Mouse (Mus musculus) limb, embryonic 10.5 days (tissue): Measurements from ENCODE around the gene Rere. TPM values are rescaled to one million over a fixed set of nuclear protein-coding genes. Genes with fewer than 3 reads are reported as not detected.

Experiments
- DNase-seq: peaks from one replicate; pipeline ENCODE4 v3.0.0-alpha.2; 2017; ENCODE audit warnings: low spot score
- H3K27ac ChIP-seq: fragments of 300-500 bp; sonication (generic); 2 replicates; pipeline ENCODE4 v1.5.1; 2016; ENCODE audit warnings: mild to moderate bottlenecking
- H3K27me3 ChIP-seq: fragments of 300-500 bp; sonication (generic); 2 replicates; pipeline ENCODE4 v1.6.1; 2016; ENCODE audit warnings: low read depth, mild to moderate bottlenecking; ENCODE audit not compliant: poor library complexity, severe bottlenecking
- H3K36me3 ChIP-seq: fragments of 300-500 bp; sonication (generic); 2 replicates; pipeline ENCODE4 v1.6.1; 2016; ENCODE audit warnings: mild to moderate bottlenecking, moderate library complexity
- H3K4me1 ChIP-seq: fragments of 300-500 bp; sonication (generic); 2 replicates; pipeline ENCODE4 v1.6.1; 2016
- H3K4me3 ChIP-seq: fragments of 300-500 bp; sonication (generic); 2 replicates; pipeline ENCODE4 v1.5.1; 2016; ENCODE audit warnings: mild to moderate bottlenecking, moderate library complexity
- H3K9me3 ChIP-seq: fragments of 300-500 bp; sonication (generic); replicated peaks from 2 replicates; pipeline ENCODE4 v1.6.1; 2016; ENCODE audit warnings: mild to moderate bottlenecking
- WGBS: fragments of 180-500 bp; shearing (Covaris S2); methylation state at CpG from one replicate; pipeline ENCODE4 v1.1.7; 2016; 5-methylcytosine and 5-hydroxymethylcytosine counted together
- polyA plus RNA-seq: library from polyadenylated mRNA; unstranded; fragments of >200 nt; fragmentation: Nextera tagmentation; extraction: Ambion mirVana; gene quantifications from 2 replicates; pipeline ENCODE4 v1.2.1, GENCODE M21; 2016

Gene Rere
- polyA plus RNA-seq, 1 experiment from 2014 or later: 40.3 TPM

DNA sequence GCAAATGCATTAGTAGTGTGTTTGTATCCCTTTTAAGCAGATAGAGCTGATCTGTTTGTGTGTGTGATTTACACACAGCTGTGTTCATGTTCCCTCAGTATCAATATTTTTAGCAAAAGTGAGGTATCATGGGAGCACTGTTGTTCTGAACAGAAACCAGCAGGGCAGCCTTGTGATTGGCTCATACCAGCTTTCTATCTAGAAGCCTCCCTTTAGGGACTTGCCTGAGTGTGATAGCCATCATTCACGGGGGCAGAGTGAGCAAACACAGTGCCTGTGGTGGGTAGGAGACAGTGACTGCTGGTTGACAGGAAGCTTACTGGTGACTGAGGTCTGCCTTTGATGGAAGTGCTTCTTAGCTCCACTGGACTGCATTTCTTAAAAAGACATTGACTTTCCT is 276.5 kb downstream of the Rere start:
- 78% methylated on average over 1 of the region's 1 CpGs for WGBS
- Histone ChIP-seq H3K27ac (peak overlapping the region; percentile 56; the same call in 1 of the 2 replicates), H3K9me3 (no peaks in the 10 kb centered on the region)

DNA sequence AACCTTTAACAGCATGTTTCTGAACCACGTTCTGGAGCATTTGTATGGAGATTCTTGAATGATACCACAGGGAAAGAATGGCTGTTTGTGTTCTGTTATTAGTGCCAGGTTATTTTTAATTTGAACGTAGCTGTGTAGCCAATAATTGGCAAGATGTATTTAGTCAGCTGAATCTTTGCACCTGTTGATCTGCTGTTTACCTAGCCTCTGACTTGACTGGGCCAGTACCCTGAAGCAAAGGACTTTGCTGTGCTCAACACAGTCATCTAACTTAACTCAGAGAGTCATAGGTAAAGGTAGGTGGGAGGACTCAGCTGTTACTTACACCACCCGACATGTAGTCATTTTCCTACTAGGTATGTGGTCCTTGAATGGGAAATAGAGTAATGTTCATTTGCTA is 278.1 kb downstream of the Rere start:
- WGBS: 86% methylated on average over 3 of the region's 3 CpGs

More for the DNA sequence above, 276.5 kb downstream of the Rere start:
- peaks cover 37% of the 10 kb centered on the region for H3K36me3 ChIP-seq
- no peaks in the 10 kb centered on the region for H3K27me3 ChIP-seq
- H3K4me3 ChIP-seq: no peak overlapping the region
- H3K4me1 ChIP-seq: peaks cover 27% of the 10 kb centered on the region
- DNase-seq: no peak

DNA sequence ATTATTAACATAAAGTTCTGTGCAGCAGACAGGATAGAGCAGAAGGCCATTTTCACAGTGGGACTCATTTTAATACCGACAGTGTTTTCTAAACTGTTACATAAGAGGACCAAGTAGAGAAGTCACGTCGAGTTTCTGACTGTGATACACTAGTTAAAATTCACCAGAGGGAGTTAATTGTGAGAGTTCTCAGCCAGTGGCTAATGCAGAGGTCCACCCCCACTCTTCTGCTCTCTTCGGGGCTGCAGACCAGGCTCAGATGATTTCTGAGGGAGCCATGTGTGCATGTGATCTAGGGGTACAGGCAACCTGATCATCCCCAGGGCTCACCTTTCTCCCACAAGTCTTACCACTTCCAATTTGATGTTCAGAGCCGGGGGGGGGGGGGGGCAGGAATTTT is 281.8 kb downstream of the Rere start:
- 70% methylated on average over 5 of the region's 5 CpGs for WGBS
- H3K27ac ChIP-seq: no peak overlapping the region
- no peaks in the 10 kb centered on the region for H3K9me3 ChIP-seq
- H3K36me3 ChIP-seq: peaks cover 23% of the 10 kb centered on the region
- no peak overlapping the region for H3K4me3 ChIP-seq
- H3K4me1 ChIP-seq: peaks cover 17% of the 10 kb centered on the region
- DNase-seq: no peak
- no peaks in the 10 kb centered on the region for H3K27me3 ChIP-seq

More for the DNA sequence above, 278.1 kb downstream of the Rere start:
- Histone ChIP-seq H3K4me3 (no peak overlapping the region), H3K27ac (no peak overlapping the region), H3K4me1 (peaks cover 33% of the 10 kb centered on the region), H3K27me3 (no peaks in the 10 kb centered on the region), H3K36me3 (peaks cover 27% of the 10 kb centered on the region), H3K9me3 (no peaks in the 10 kb centered on the region)
- no peak for DNase-seq

DNA sequence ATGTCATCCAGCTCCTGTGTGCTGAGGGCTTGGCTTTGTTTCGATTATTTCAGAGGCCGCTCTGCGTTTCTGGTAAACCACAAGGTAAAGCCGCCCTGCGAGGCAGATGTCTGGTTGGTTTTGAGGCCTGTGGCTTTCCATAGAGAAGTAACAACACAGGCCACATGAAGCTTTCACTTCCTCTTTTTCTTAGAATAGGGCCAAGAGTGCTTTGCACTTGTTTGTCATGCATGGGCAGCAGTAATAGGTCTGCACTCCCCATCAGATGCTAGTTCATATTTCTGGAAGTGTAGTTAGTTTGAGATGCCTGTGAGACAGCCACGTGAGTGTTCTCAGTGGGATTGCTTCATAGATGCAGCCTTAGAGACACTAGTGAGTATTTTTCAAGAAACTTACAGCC is 284.7 kb downstream of the Rere start:
- no peak overlapping the region for H3K27ac ChIP-seq
- no peaks in the 10 kb centered on the region for H3K9me3 ChIP-seq
- H3K4me1 ChIP-seq: peaks cover 46% of the 10 kb centered on the region
- DNase-seq: no peak
- no peak overlapping the region for H3K4me3 ChIP-seq
- H3K36me3 ChIP-seq: peaks cover 25% of the 10 kb centered on the region
- 94% methylated on average over 6 of the region's 6 CpGs for WGBS
- no peaks in the 10 kb centered on the region for H3K27me3 ChIP-seq

DNA sequence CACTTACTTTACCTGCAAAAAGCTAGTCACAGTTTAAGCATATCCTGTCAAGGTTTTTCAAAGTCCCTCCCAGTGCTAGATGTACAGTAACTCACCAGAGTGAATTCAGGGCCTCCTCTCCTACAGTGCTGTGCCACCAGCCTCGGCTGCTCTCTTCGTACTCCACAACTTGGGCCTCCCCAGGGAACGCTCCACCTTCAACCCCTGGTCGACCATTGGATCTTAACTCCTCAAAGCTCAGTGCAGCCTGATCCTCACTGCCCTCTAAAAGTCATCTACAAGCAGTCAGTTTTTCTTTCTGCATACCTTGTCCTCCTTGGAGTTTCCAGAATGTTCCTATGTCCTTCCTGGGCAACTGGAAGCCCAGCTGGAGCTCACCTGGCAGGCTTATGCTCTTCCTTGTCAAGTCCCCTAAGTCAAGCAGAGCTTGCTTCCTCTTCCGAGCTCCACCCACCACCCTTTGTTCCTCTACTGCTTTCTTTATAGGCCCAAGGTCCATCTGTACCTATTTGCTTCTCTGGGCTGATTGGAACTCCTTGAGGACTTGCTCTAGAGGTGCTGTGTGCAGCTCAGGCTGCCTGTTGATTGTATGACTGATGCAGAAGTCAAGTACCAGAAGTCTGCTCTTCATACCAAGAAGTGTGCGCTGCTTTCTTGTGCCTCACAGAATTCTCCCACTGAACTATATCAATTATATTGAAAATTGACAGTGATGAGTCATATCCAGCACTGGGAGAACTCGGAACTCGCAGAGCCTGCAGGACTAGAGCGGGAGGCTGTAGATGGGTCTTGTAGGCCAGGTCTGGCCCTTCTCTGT is 287.1 kb downstream of the Rere start:
- H3K9me3 ChIP-seq: no peaks in the 10 kb centered on the region
- peak overlapping the region; percentile 97 for H3K27ac ChIP-seq
- H3K4me3 ChIP-seq: peak overlapping the region; percentile 90
- no peaks in the 10 kb centered on the region for H3K27me3 ChIP-seq
- no peak for DNase-seq
- peaks cover 44% of the 10 kb centered on the region for H3K4me1 ChIP-seq
- 39% methylated on average over 9 of the region's 9 CpGs for WGBS
- peaks cover 35% of the 10 kb centered on the region for H3K36me3 ChIP-seq

DNA sequence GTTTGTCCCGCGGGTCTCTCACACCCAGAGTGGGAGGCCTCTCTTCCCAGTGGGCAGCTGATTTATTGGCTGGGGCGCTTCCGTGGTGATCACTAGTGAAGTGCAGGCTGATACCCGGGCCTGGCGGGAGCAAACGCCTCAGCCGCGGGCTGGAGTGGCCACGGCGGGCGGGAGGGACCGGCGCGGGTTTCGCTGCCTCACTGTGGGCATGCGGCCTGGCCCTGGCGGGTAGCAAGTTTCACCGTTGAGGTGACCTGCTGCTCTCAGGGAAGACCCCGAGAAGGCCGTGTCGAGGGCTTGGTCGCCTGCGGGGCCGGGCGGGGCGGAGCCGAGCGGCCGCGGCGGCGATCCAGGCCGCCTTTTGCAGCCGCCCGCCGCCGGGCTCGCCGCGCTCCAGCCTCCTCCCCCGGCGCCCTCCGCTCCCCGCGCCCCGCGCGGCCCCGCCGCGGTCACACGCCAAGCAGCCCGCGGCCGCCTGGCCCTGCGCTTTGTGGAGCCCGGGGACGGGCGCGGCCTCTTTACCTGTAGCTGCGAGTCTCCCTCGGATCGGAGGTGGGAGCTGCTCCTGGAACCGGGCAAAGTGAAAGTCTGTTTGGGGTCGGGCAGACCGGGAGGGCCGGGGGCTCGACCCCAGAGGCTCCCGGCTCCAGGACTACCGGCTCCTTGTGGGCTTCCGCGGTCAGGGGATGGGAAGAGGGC is 287.8 kb downstream of the Rere start:
- Histone ChIP-seq H3K9me3 (no peaks in the 10 kb centered on the region), H3K27ac (peak overlapping the region; percentile 97), H3K27me3 (no peaks in the 10 kb centered on the region), H3K4me3 (peak overlapping the region; percentile 90), H3K36me3 (peaks cover 37% of the 10 kb centered on the region), H3K4me1 (peaks cover 43% of the 10 kb centered on the region)
- under 1% methylated on average over 65 of the region's 73 CpGs for WGBS
- peak; percentile 80 for DNase-seq

DNA sequence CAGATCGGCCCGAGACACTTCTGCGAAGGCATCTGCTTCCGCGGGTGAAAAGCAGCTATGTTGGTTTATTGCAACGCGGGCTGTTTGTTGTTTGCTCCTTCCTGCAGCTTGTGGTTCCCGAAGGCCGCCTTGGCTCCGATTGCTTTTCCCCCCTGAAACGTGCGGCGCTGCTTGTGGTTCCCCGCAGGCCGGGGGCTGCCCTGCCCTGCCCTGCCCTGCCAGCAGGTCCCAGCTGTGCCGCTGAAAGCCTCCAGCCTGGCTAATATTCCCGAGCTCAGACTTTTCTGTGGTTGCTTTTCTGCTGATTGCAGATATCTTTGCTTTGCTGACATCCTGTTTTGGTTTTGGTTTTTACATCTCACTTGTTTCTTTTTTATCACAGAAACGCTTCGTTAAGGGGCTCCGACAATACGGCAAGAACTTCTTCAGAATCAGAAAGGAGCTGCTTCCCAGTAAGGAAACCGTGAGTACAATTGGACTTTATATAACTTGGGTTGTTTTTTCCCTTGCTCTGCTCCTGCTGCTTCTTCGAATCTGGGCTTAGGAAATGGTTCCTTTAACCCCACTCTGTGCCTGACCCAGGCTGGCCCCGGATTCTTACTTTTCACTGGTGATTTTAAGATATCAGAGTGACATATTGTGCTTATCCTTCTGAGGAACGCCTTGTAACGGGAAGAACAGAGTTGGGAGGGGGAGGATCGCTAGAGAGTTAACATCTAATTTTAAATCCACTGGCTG is 288.6 kb downstream of the Rere start:
- WGBS: 4% methylated on average over 27 of the region's 27 CpGs
- DNase-seq: no peak
- Histone ChIP-seq H3K9me3 (no peaks in the 10 kb centered on the region), H3K27ac (peak overlapping the region; percentile 97), H3K36me3 (peaks cover 40% of the 10 kb centered on the region), H3K4me1 (peaks cover 43% of the 10 kb centered on the region), H3K4me3 (peak overlapping the region; percentile 90), H3K27me3 (no peaks in the 10 kb centered on the region)

DNA sequence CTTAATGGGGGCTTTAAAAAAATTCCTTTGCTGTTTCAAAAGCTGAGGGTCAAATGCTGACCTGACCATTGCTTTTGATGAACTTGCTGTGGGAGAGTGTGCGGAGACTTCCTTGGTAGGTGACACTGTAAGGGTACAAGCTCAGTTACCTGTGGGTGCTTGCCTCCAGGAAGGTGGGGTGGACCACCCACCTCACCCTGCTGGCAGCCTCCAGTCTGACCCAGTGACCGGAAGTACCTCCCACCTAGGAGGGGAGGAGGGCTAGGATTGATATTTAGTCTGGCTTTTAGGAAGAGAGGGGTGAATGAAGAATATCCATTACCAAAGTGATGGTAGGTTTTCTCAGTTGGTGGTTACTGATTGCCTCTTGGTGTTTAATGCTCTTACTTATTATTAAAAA is 289.3 kb downstream of the Rere start:
- peaks cover 43% of the 10 kb centered on the region for H3K4me1 ChIP-seq
- H3K9me3 ChIP-seq: no peaks in the 10 kb centered on the region
- no peaks in the 10 kb centered on the region for H3K27me3 ChIP-seq
- H3K36me3 ChIP-seq: peaks cover 40% of the 10 kb centered on the region
- no peak for DNase-seq
- H3K27ac ChIP-seq: no peak overlapping the region
- peak overlapping the region; percentile 90 for H3K4me3 ChIP-seq
- WGBS: 35% methylated on average over 2 of the region's 2 CpGs

DNA sequence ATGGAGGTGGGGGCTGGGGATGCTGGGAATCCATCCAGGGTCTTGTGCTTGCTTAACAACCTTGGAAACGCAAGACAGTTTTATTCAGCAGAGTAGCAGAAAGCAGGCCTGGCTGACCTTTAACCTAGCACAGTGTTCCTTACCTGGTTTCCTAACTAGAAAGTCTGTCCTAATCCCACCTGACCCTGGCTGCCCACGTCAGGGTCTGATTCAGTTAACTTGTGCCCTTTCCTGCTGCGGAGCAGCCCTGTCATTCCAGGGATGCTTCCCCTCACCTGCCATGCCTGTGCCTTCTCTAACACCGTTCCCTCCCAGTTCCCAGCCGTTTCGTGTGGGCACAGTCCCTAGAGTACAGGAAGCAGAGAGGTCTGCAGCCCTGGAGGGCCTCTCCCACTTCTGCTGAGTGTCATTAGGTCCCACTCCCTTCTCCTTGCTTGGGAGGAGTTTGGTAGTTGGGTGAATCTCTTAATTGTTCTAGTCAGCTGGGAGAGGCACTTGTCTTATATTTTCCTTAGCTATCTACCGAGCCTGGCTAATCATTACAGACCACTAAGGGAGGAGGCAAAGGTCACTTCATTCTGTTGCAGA is 290.8 kb downstream of the Rere start:
- peaks cover 50% of the 10 kb centered on the region for H3K36me3 ChIP-seq
- H3K27me3 ChIP-seq: no peaks in the 10 kb centered on the region
- 63% methylated on average over 7 of the region's 7 CpGs for WGBS
- no peak for DNase-seq
- H3K4me1 ChIP-seq: peaks cover 43% of the 10 kb centered on the region
- no peak overlapping the region for H3K4me3 ChIP-seq
- no peaks in the 10 kb centered on the region for H3K9me3 ChIP-seq
- H3K27ac ChIP-seq: no peak overlapping the region

DNA sequence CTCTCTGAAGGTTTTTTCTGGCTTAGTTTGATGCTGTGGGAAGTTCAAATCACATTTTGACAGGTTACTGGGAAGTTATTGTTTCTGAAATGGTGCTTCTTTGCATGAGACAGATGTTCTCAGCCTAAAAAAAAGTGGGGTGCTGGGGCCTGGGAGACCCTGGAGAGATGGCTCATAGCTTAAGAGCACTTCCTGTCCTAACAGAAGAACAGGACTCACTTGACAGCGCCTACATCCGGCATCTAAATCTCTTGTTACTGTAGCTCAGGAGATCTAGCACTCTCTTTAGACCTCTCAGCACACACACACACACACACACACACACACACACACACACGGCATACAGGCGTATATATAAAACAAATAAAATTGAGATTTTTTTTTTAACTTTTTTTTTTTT is 291.5 kb downstream of the Rere start:
- Histone ChIP-seq H3K36me3 (peaks cover 52% of the 10 kb centered on the region), H3K27ac (no peak overlapping the region), H3K27me3 (no peaks in the 10 kb centered on the region), H3K4me3 (no peak overlapping the region), H3K4me1 (peaks cover 38% of the 10 kb centered on the region), H3K9me3 (no peaks in the 10 kb centered on the region)
- 98% methylated on average over 4 of the region's 4 CpGs for WGBS
- DNase-seq: no peak

DNA sequence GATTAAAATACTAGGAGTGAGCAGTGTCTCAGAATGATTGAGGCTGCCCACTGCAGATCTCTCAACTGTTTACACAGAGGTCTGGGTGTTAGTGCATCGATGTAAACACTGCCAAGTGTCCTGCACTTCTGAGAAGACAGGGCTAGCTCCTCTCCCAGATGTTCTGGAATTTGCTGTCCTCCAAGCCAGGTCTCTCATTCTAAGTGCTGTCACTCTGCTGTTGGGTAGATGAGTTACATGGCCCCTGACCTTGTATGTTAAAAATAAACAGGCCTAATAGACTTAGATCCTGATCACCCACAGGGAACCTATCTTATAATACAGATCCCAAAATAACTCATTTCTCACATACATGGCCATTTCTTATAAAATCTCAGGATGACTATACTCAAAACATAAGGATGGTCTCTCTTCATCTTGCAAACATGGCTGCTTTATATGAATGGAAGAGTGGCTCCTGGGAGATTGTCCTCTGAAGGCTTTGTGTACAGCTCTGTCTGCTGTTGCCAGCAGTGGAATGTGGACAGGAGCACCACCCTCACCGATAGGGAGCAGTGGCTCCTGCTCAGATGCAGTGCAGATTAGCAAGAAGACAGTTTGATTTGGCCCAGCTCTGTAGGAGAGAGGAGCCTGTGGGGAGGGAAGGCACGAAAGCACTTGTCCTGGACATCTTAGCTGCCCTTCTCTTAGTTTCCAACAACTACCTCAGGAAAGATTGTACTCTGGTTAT is 294.1 kb downstream of the Rere start:
- H3K27me3 ChIP-seq: no peaks in the 10 kb centered on the region
- peaks cover 13% of the 10 kb centered on the region for H3K4me1 ChIP-seq
- no peak for DNase-seq
- H3K36me3 ChIP-seq: peaks cover 63% of the 10 kb centered on the region
- H3K27ac ChIP-seq: no peak overlapping the region
- 75% methylated on average over 3 of the region's 3 CpGs for WGBS
- H3K9me3 ChIP-seq: no peaks in the 10 kb centered on the region
- no peak overlapping the region for H3K4me3 ChIP-seq

DNA sequence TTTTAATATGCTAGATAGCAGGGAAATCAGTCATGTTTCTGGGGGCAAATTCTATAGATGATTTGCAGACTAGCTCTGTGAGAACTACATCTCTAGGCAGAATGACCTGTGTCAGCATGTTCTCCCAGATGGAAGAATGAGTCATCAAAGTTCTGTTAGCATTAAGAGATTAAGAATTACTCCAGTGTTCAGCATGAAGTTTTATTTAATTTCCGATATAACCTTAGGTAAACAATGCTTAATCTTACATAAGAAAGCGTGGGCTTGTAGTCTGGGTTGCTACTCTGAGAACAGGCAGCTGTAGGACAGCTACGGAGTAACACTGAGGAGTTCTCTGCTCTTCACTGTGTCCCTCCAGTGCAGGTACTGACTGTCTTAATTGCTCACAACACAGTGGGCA is 294.9 kb downstream of the Rere start:
- peaks cover 65% of the 10 kb centered on the region for H3K36me3 ChIP-seq
- no peak overlapping the region for H3K27ac ChIP-seq
- H3K4me3 ChIP-seq: no peak overlapping the region
- DNase-seq: no peak
- WGBS: 96% methylated on average over 3 of the region's 3 CpGs
- peaks cover 11% of the 10 kb centered on the region for H3K4me1 ChIP-seq
- no peaks in the 10 kb centered on the region for H3K27me3 ChIP-seq
- H3K9me3 ChIP-seq: no peaks in the 10 kb centered on the region
